Mouse (Mus musculus): ENCODE measurements around the gene Snx25. TPM values are rescaled to one million over a fixed set of nuclear protein-coding genes. Genes with fewer than 3 reads are reported as not detected.

The Snx25 gene
- total and polyA plus RNA-seq, 3 experiments: 20.0 to 23.1 TPM; not detected in 1

DNA sequence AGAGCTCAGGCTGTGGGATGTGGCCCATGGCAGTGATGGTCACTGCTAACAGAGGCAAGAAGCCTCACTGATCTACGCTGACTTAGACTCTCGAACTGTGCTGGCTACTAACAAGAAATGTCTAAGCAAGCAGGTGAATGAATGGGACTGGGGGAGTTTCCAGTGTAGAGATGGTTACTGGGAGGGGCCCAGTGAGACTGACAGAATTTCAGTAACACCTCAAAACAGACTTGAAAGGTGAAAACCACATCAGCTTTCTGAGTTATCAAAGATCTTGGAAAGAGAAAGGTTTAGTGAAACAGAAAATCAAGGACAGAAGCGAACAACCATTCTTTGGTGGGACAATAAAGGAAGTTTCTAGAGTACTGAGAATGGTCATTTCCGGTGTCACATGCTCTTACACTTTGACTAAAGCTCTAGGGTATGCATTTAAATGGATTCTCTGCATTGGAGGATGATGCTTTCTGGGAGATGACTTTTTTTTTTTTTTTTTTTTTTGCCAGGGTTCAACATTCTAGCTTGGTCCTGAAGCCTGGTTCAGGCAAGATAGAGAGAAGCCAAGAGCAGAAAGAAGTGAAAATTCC, 9.4 kb downstream of the Snx25 start:
- H3K9me3 ChIP-seq (replicated peaks; ENCODE audit: insufficient read depth, low read length): no peaks in the 10 kb centered on the region
- H3K27ac ChIP-seq (ENCODE audit: control insufficient read depth, low read depth, low read length): no peak overlapping the region
- H3K79me2 ChIP-seq (ENCODE audit: control insufficient read depth, insufficient read depth, low read length, poor library complexity): peaks cover 17% of the 10 kb centered on the region
- H3K4me3 ChIP-seq (ENCODE audit: control insufficient read depth in 1 of 2, insufficient read depth in 1 of 2, low read depth in 2 of 2, low read length in 2 of 2): no peak overlapping the region
- H3K27me3 ChIP-seq (ENCODE audit: control insufficient read depth in 1 of 2, insufficient read depth in 2 of 2, low read length in 2 of 2): no peaks in the 10 kb centered on the region
- H3K36me3 ChIP-seq (ENCODE audit: control insufficient read depth in 1 of 2, insufficient read depth in 2 of 2, low read length in 2 of 2): peaks cover 0 to 24% of the 10 kb centered on the region in 2 experiments; a peak in 3 of 4 replicates
- TF ChIP-seq MAX (IDR thresholded peaks at IDR 0.05; ENCODE audit: low read length): no peak
- no peak for TF ChIP-seq TBP (IDR thresholded peaks at IDR 0.05; ENCODE audit: low read depth, low read length)
- TF ChIP-seq ZNF384 (IDR thresholded peaks at IDR 0.05; ENCODE audit: low read depth, low read length): peak; percentile 32; the same call in 1 of the 2 replicates
- no peak for TF ChIP-seq BHLHE40 (IDR thresholded peaks at IDR 0.05; ENCODE audit: borderline replicate concordance, low read depth, low read length)
- TF ChIP-seq USF2 (IDR thresholded peaks at IDR 0.05; ENCODE audit: borderline replicate concordance in 1 of 2, insufficient read depth in 1 of 2, low read depth in 1 of 2, low read length in 2 of 2): no peak
- no peak for TF ChIP-seq SMC3 (IDR thresholded peaks at IDR 0.05; ENCODE audit: low read depth, low read length)
- DNase-seq (ENCODE audit: low read depth, low spot score): no peak
- H3K9ac ChIP-seq (ENCODE audit: control insufficient read depth, low read depth, low read length, poor library complexity, severe bottlenecking): no peak overlapping the region
- H3K4me1 ChIP-seq (ENCODE audit: control insufficient read depth in 1 of 2, insufficient read depth in 2 of 2, low read length in 2 of 2): peaks cover 10 to 22% of the 10 kb centered on the region in 2 experiments

DNA sequence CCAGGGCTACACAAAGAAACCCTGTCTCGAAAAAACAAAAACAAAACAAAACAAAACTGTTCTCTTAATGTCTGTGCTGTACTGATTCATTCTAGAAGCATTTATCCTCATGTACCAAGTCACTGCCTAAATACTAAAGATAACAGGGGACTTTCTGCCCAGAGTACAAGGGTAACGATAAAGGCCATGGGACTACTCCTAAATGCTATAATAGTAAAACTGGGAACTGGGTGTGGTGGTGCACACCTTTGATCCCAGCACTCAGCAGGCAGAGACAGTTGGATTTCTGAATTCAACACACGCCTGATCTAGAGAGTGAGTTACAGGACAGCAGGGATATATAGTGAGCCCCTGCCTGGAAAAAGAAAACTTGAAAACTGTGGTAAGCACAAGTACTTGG, 10.3 kb downstream of the Snx25 start:
- no peak for DNase-seq (ENCODE audit: low read depth, low spot score)
- Histone ChIP-seq H3K27ac (ENCODE audit: control insufficient read depth, low read depth, low read length) (no peak overlapping the region), H3K4me1 (ENCODE audit: control insufficient read depth in 1 of 2, insufficient read depth in 2 of 2, low read length in 2 of 2) (peaks cover 10 to 22% of the 10 kb centered on the region in 2 experiments), H3K36me3 (ENCODE audit: control insufficient read depth in 1 of 2, insufficient read depth in 2 of 2, low read length in 2 of 2) (peaks cover 0 to 24% of the 10 kb centered on the region in 2 experiments; a peak in 3 of 4 replicates), H3K9me3 (replicated peaks; ENCODE audit: insufficient read depth, low read length) (no peaks in the 10 kb centered on the region), H3K9ac (ENCODE audit: control insufficient read depth, low read depth, low read length, poor library complexity, severe bottlenecking) (no peak overlapping the region), H3K4me3 (ENCODE audit: control insufficient read depth in 1 of 2, insufficient read depth in 1 of 2, low read depth in 2 of 2, low read length in 2 of 2) (no peak overlapping the region), H3K79me2 (ENCODE audit: control insufficient read depth, insufficient read depth, low read length, poor library complexity) (peaks cover 14% of the 10 kb centered on the region), H3K27me3 (ENCODE audit: control insufficient read depth in 1 of 2, insufficient read depth in 2 of 2, low read length in 2 of 2) (no peaks in the 10 kb centered on the region)
- TF ChIP-seq JUND (IDR thresholded peaks at IDR 0.05; ENCODE audit: low read depth, low read length) (no peak), MYC (IDR thresholded peaks at IDR 0.05; ENCODE audit: low read depth, low read length) (no peak), GABPA (IDR thresholded peaks at IDR 0.05; ENCODE audit: low read depth, low read length) (no peak), ZKSCAN1 (IDR thresholded peaks at IDR 0.05; ENCODE audit: low read depth, low read length) (no peak), ETS1 (IDR thresholded peaks at IDR 0.05; ENCODE audit: low read depth, low read length) (no peak), ZMIZ1 (IDR thresholded peaks at IDR 0.05; ENCODE audit: low read depth, low read length) (no peak), MAFK (IDR thresholded peaks at IDR 0.05; ENCODE audit: borderline replicate concordance, low read depth, low read length) (no peak)

Measured in MEL (cell line).